Mouse (Mus musculus) neutrophil, adult 5-6 weeks (primary cell): ENCODE measurements around the gene Pced1b. TPM values are rescaled to one million over a fixed set of nuclear protein-coding genes. Genes with fewer than 3 reads are reported as not detected.

Experiments
- ATAC-seq: fragments of 151-379, 151-347 bp; 2 replicates; pipeline ENCODE4 v1.8.0; 2017; ENCODE audit warnings: mild to moderate bottlenecking, moderate TSS enrichment; ENCODE audit not compliant: insufficient number of reproducible peaks, poor library complexity, low FRiP score, severe bottlenecking; ENCODE audit errors: extremely low read depth
- total RNA-seq: library from RNA; stranded (forward); fragments of 200-1000 nt; gene quantifications from 2 replicates; pipeline ENCODE4 v1.2.3, GENCODE M21; 2017

Pced1b gene
- total RNA-seq, 1 experiment from 2014 or later = 21.4 TPM

- no peak for ATAC-seq
Measured at GRCm38 (mm10) chr15:97254375-97254774, 7.5 kb downstream of the Pced1b start.

DNA sequence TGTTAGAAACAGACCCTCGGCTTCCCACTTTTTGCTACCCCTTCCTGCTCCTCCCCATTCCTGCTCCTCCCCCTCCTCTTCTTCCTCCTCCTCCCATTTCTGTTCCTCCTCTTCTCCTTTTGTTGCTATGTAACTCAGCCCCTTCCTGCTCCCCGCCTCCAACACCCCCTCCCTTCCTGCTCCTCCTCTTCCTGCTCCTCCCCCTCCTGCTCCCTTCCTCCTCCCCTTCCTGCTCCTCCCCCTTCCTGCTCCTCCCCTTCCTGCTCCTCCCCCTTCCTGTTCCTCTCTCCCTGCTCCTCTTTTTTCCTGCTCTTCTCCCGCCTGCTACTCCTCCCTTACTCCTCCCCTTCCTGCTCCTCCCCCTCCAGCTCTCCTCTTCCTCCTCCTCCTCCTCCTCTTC is 8.9 kb downstream of the Pced1b start:
- no peak for ATAC-seq

- ATAC-seq = no peak
Measured at GRCm38 (mm10) chr15:97256411-97256810, 9.5 kb downstream of the Pced1b start.

- no peak for ATAC-seq
Measured at GRCm38 (mm10) chr15:97257206-97257775, 10.4 kb downstream of the Pced1b start.

GRCm38 (mm10) chr15:97258483-97259230 is 11.8 kb downstream of the Pced1b start:
- ATAC-seq = no peak

GRCm38 (mm10) chr15:97259300-97259699 is 12.4 kb downstream of the Pced1b start:
- ATAC-seq = peak; percentile 76

GRCm38 (mm10) chr15:97259968-97260597 is 13.2 kb downstream of the Pced1b start:
- ATAC-seq = no peak

GRCm38 (mm10) chr15:97262251-97262650 is 15.3 kb downstream of the Pced1b start:
- ATAC-seq = no peak

DNA sequence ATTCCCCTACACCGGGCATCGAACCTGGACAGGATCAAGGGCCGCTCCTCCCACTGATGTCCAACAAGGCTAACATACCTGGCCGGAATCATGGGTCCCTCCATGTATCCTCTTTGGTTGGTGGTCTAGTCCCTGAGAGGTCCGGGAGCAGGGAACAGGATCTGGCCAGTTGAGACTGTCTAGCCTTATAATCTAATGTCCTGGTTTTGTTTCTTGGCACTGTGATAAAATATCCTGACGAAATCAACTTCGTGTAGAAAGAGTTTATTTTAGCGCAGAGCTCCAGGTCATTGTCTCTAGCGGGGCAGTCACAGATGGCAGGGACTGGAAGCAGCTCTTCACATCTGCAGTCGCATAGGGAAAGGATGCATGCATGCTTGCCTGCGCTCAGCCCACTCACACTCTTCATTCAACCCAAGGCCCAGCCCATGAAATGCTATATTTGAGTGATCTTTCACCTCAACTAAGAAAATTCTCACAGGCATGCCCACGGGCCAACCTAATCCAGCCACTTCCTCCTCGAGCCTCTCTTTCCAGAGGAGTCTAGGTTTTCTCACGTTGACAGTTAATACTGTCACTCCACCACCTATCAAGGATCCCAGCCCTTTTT is 19.4 kb downstream of the Pced1b start:
- ATAC-seq = no peak

- no peak for ATAC-seq
Measured at GRCm38 (mm10) chr15:97267094-97267695, 20.3 kb downstream of the Pced1b start.

DNA sequence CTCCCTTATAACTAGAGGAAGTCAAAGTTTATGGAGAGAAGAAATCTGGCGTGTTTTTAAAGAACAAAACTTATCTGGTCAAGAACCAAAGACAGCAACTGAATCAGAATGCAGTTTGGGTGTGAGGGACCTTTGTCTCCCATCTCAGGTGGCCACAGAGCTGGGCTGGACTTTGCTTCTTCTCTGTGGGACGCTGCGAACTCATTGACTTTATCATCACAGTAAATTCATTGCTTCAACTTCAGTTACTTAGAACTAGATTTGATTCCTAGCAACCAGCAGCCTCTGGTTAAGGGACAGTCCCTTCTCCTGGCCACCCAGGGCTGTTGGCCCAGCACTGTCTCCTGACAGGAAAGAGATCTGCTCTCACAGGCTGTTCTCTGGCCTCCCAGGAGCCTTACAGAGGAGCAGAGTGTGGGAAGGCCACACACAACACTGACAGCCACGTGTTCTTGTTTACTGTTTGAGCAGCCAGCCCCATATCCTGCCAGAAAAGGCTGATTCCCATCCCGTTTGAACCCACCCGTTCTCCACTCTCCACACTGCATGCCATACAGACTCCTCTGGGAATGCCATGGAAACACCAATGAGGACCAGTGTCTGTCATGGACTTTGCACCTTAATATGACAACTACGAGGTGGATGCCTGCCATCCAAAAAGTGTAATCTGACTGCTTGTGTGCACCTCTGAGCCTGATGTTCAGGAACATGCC is 25.2 kb downstream of the Pced1b start:
- ATAC-seq = no peak

DNA sequence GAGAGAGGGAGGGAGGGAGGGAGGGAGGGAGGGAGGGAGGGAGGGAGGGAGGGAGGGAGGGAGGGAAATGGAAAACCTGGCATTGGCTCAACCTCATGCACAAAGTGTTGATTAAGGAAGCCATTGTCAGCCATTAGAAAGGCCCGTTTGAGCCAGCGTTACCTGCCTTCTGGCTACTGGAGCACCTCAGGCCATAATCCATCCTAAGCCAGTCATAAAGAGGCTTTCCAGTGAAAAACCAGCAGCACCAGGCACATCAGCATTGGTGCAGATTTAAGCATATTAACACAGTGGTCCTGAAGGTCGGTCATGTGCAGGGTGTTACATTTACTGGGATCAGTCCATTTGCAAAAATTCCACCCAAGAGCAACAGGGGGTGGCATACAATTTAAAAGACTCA is 25.9 kb downstream of the Pced1b start:
- no peak for ATAC-seq

DNA sequence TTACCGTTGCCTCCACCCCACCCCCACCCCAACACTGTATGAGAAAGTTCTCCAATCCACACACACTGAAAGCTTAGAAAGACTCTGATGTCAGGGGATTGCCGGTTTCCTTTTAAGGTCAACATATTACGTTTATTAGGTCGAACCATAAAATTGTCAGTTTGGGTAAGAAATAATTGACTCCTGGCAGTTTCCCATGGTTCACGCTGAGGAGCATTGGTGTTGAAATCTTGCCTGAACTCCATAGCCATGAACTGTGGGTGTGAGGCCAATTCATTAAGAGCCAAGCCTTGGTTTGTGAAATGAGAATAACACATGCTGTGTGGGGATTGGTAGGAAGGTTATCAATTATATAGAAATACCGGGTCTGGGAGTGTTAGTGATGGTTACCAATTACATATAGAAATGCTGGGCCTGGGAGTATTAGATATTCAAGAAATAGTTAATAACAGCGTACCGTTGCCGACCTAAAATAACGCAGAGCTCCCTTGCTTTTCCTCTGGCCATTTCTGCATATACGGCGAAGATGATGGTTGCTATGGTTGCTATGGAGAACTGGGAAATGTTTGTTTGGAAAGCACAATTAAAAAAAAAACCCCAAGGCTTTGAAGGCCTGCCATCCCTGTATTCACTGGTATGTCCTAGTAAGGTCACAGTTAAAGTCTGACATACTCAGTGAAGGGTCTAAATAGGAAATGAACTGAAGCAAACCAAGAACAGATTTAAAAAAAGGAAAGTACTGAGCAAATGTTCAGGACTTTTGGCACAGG is 28.9 kb downstream of the Pced1b start:
- no peak for ATAC-seq

- ATAC-seq = no peak
Measured at GRCm38 (mm10) chr15:97276660-97277153, 29.8 kb downstream of the Pced1b start.

DNA sequence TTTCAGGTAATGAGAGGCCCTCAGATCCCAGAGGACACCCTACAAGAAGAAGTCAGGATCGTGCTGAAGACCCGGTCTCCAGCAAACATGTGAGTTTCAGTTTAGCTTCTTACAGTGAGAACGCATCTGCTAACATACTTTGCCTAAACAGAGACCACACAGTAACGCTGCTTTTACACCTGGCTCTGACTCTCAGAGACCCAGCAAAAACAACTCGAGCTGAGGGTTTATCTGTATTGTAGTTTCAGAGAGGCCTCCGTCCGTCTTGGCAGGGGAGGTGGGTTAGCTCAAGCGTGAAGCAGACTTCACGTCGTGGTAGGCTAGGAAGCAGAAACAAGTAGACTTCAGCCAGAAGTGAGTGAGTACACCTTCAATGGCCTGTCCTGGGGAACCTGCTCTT is 30.4 kb downstream of the Pced1b start:
- 0 out of 2 replicates have a peak, but pooled peaks have one; percentile 7 for ATAC-seq

GRCm38 (mm10) chr15:97278340-97278948 is 31.5 kb downstream of the Pced1b start:
- ATAC-seq = no peak

DNA sequence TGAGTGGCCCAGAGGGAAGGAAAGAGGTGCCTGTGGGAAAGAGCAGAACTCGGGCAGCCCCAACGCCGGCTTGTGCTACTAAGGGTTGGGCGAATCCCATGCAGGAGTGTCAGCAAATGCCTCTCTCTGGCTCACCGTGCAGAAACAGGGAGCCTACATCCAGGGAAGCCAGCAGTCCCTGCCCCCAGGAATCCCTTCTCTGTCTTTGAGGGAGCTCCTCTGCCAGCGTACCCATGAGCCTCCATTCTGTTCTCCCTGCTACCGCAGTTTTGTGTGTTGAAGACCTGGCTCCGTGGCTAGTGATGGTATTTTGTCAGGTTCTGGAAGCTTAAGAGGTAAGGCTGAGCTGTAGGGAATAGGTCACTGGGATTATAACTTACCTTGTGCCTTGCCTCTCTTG is 33.2 kb downstream of the Pced1b start:
- ATAC-seq = no peak

- no peak for ATAC-seq
Measured at GRCm38 (mm10) chr15:97280776-97281175, 33.9 kb downstream of the Pced1b start.
